Mouse (Mus musculus) A20 (cell line): Measurements from ENCODE around the gene Gm26897.

Experiments
- DNase-seq: peaks from one replicate; pipeline ENCODE4 v3.0.0-alpha.2; 2011; ENCODE audit warnings: low read depth, low spot score

Gm26897 gene

DNA sequence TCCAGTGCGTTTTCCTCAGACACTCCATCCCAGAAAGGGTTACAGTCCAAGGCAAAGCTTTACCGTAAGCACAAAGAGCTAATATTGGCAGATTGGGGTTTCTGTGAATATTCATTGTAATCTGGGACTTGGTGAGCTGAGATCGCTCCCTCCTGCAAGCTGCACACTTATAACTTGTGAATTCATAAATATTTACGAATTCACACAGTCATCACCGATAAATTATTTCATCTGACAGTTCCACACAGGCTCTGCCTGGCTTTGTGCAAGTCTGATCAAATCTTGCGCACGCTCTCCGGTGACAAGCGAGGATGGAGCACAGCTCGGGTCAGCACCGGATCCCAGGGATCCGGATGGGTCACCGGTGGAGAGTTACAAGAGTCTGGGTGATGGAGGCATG is 16.4 kb downstream of the Gm26897 start:
- no peak for DNase-seq

DNA sequence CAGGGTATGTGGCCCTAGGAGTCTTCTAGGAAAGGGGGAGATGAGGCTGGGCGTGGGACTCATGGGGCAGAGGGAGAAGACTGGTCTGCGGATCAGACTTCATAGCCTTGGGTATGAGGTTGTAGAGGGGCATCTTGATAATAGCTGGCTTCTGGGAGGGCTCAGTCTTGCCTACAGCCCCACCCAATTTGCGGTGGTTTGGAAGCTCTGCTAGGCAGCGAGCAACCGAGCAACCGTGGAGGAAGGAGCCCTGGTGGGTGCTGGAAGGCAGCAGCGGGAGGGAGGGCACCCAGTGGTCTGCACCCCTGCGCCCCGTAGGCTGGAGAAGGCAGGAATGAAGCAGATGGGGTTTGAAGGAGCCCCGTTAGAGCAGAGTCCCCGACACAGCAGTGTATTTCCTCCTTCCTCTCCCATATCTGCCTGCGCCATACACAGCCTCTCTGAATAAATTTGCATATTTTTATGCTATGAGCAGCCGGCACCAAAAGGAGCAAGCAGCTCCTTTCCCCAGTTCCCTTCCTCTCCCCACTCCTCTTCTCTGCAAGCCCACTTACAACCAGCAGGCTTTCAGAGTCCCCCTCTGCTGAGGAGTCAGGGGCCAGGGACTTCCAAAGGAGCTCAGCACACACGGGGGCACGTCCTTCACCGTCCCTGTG is 20.9 kb downstream of the Gm26897 start:
- no peak for DNase-seq

DNA sequence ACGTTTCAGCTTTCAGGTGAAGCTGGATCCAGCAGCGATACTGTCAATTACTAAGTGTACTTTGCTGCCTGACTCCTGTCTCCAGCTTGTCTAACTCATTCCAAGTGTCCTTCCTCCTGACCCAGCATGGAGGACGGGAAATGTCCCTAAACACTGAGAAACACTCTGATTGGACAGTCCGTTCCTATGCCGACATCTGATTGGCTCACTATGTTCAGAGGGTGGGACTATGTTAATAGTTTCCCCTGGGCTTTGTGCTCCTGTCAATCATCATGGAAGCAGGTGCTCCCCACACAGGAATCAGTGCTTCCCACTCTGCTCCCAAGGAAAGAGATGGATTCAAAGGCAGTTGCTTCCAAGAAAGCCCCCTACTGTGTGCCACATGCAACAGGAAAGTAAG is 21.6 kb downstream of the Gm26897 start:
- DNase-seq = no peak

DNA sequence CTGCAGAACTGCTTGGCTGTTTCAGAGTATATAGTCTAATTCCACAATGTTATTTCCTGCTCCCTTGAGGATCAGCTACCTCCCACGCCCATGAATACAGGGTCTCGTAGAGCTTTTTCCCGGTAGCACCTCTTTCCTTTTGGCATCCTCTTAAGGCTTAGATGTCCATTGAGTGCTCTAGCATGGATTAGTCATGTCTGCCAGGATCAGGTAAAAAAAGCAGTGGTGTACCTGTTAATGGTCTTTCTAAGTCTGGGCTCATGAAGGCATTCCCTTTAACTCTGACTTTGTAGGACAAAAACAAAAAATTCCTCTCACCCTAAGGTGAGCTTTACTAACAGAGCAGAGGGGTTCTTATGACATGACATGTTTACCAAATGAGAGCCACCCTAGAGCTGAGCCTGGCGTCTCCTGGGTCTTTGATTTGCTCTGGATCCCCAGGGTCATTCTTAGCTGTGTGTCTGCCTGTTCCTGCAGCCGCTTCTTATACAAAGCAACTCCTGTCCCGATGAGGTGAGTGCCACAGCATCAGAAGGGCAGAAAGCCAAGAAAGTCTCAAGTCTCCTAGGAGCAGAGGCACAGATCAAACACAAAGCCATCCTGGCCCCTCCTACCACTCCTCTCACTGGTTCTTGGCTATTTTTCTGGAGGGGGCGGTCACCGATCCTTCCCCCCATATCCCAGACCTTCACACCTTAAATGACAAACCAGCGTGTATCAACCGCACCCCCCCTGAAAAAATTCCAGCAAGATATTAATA is 27.2 kb downstream of the Gm26897 start:
- no peak for DNase-seq

DNA sequence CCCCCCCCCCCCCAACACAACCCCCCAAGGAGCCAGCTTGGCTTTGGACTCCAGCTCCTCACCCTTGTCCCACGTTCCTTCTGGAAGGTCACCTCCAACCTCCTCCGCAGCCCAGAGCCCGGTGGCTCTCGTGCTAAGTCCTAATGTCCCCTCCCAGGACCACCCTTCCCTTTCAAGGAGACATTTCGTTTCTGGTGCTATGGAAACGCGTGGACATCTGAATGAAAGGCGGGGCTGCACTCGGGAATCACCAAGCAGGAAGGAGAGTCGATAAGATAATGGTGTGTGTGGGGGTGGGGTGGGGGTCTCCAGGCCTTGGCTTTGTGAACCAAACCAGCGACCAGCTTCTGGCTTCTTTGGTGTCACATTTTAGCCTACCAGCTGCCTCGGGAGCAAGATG is 27.9 kb downstream of the Gm26897 start:
- no peak for DNase-seq

DNA sequence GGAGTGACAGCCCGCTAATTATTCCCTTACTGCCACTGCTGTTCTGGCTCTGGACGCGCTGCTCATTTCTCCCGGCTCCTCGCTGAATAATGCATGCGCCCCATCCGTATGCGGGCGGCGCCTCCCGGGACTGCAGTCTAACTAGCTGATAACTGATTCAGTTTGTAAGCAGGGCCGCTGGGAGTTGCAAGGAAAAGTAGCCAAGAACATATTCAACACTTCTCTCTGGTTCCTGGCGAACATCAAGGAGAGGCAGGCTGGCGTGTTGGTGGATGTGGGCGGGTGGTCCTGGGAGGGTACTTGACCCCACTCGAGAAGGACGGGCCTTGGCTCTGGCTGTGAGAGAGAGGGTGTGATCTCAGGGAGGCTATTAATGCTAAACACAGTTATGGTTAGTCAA is 28.4 kb downstream of the Gm26897 start:
- DNase-seq = no peak

DNA sequence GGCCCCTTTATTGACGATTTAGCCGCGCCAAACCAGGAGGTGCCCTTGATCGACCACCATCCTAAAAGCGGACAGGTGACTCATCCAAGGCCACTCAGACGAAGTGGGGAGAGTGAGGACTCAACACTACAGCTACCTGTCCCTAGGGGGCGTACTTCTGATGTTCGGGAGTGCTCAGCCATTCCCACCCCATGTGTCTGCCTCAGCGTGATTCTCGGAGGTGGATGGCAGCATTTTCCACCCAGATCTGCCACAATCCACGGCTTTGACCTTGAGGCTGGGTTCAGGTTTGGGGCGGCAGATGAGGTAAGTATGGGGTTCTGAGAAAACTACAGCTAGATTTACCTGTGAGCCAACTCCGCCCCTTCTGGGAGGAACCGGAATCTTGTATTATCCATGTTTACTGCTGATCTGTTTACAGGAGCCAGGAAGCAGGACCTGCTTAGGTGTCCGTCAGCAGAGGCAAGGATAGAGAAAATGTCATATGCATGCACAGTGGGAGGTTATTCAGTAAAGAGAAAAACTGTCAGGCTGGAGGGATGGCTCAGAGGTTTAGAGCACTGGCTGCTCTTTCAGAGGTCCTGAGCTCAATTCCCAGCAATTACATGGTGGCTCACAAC is 32.1 kb downstream of the Gm26897 start:
- DNase-seq = no peak

DNA sequence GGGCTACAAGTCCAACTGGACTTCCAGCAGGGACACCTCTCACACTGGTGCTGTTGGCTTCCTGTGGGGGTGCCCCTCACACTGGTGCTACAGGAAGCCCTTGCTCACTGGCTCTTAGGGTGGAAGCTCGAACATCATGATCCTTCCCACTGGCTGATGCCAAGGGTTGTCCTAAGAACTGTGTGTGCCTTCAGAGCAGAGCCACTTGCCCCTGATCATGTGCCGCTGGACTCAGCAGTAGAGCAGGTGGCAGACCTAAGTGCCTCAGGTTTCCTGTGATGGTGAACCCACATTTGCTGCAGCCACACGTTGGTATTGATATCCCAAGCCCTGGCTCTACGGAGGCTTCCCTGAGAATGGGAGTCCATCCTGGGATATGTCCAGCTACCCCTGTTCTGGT is 33.0 kb downstream of the Gm26897 start:
- DNase-seq = no peak

DNA sequence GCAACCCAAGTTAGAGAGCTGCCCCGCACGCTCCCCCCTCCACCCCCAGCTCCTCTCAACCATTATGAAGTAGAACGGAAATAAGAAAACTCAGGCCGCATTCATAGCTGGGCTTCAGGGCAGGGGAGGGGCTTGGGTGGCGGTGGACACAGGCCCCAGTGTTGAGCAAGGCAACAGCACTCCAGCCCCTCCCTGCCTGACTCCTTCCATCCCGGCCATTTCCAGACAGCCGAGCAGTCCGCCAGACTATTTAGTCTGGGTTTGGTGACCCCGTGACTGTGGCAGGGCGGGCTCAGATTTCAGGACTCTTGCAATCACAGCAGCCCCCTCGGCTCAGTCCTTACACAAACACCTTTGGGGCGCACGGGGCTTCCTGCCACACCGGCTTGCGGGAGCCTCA is 36.5 kb downstream of the Gm26897 start:
- no peak for DNase-seq

DNA sequence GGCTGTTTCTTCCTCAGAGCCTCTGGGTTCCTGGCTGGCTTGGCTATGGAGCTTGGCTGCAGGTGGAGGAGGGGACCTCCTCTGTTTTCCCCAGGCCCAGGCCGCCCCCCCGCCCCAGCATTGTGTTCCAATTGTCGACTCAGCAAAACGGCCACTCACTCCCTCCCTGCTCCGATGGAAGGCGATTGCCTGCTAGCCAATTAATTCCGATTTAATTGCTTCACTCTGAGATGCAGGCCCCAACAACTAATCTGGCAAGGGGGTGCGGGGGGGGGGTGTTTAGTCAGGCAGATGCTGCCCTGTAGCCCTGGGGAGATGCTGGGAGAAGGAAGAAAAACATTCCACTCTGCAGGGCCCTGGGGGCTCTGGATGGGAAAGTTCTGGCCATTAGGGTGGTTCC is 38.4 kb downstream of the Gm26897 start:
- no peak for DNase-seq

DNA sequence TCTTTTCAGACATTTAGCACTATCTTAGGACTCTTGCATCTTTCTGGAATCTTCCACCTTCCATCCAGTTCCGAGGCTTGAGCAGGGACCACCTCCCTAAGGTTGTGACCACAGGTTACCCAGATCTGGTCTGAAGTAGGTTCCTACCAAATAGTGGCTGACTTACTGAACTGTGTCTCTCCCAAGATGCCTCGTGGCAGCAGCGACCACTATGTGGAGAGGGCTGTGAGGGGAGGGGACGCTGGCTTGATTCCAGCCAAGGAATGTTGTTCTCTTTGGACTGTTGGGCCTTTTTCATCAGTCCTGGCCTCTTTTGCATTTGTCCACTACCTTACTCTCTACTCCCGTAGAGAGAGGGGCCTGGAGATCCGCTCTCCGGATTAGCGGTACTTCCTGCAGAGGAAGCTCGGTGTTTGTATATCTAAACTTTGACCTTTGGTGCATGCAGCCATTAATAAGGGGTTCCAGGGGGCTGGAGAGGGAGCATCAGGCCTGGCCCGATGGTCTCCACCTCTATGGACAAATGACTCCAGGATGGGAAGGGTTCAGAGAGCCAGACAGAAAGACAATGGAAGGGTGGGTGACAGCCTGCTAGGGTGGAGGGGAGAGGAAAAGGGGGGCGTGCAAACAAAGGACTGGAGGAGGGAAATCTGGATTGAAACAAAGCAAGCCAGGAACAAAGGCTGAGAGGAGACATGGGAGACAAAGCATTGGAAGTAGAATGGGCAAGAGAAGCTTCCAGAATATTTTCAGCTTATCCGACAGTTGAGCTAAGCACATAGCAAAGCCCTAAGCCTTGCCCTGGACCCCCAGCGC is 39.1 kb downstream of the Gm26897 start:
- DNase-seq = no peak

DNA sequence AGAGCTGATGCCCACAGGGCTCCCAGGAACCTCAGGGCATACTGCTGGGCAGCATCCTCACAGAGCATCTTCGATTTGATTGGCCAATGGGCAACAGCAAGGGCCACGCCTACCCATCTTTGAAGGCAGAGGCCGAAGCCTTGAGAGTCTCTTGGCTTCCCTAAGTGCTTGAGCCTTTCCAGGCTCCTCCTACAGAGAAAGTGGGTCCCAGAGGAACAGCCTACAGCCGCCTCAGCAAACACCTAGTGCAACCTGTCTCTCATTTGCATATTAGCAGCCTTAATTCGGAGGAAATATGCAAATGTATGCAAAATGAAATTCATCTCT is 39.6 kb downstream of the Gm26897 start:
- DNase-seq = no peak

DNA sequence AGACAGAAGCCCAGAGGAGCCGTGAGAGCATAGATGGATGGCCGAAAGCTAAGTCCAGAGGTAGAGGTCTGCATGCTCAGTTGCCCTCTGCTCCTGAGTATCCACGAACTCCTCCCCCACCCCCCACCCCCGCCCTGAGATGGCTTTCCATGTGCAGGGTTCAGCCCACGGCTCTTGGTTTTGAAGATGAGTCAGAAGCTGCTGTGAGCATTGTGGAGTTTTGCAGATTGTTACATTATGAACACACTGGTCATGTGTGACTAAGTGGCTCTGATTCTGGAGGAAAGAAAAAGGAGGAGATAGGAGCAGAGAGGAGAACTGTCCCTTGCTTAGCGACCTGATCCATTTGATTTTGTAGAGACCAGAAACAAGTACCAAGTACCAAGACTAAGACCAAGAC is 42.5 kb downstream of the Gm26897 start:
- no peak for DNase-seq

DNA sequence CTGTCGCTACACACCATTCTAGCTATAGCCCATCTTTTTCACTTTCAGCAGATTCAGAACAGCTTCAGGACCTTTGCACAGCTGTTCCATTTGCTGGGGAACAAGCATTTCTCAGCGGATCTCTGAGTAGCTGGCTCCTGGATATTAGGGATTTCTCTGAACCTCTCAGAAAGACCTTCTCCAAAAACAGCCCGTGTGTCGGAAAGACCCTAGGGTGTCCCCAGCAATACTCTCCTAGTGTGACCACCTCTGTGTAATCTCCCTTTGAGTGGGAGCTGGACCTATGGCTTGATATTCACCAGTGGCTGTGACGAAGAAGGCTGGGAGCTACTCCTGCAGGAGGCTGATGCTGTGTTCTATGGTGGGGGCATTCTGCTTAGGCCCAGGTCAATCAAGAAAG is 44.4 kb downstream of the Gm26897 start:
- DNase-seq = no peak

DNA sequence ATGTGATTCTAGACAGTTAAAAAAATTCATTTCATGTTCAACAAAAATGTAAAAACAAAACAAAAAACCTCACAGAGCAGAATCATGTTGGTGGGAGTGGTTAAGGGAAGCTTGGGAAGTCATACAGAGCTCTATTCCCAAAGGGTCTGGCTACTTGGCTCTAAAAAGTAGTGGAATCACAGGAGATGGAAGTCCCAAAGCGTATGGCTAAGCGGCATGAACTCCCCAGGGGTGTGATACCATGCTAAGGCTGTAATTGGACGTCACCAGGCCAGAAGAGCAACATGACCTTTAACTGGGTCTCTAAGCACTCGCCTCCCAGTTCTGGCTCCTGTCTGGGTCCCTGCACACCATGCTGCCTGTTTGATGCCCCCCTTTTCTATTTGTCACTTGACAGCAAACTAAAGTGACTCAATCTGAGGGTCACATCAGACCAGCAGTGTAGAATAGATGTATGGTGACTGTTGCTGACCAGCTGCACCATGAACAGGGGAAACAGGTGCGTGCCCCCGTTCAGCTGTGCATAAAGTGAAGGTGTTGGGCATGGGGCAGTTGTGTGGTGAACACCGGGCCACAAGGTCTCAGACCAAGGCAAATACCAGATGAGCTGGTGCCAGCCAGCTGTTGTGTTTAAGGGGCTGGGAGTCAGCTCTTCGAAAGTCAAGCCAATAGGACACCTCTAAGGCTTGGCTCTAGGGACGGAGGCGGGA is 46.2 kb downstream of the Gm26897 start:
- DNase-seq = no peak
